Mouse (Mus musculus): ENCODE results near the gene 4930430F08Rik. TPM values are rescaled to one million over a fixed set of nuclear protein-coding genes. Genes with fewer than 3 reads are reported as not detected.

The 4930430F08Rik gene
- polyA plus RNA-seq (2012; rRNA removed): 11.5 and 11.6 TPM in 2 replicates

GRCm38 (mm10) chr10:100590323-100590722, at the start of gene 4930430F08Rik, which contains the start of gene 1700017N19Rik:
TSS of gene 4930430F08Rik (minus strand) at chr10:100590423.
TSS of gene 1700017N19Rik (plus strand) at chr10:100590484.

Other genes starting within 250 kb of the 4930430F08Rik start
- not detected in 2 replicates for gene Gm4302, start 249.6 kb downstream of the 4930430F08Rik start, polyA plus RNA-seq (2012; rRNA removed)
- not detected in 2 replicates for gene Gm4303, start 244.5 kb downstream of the 4930430F08Rik start, polyA plus RNA-seq (2012; rRNA removed)
- not detected in 2 replicates for gene Gm4305, start 239.3 kb downstream of the 4930430F08Rik start, polyA plus RNA-seq (2012; rRNA removed)
- gene Gm4307, start 229.1 kb downstream of the 4930430F08Rik start, polyA plus RNA-seq (2012; rRNA removed): not detected in 2 replicates
- not detected in 2 replicates for gene Gm4312, start 207.9 kb downstream of the 4930430F08Rik start, polyA plus RNA-seq (2012; rRNA removed)
- 3.6 and 4.0 TPM in 2 replicates for gene Tmtc3, start 103.1 kb downstream of the 4930430F08Rik start, polyA plus RNA-seq (2012; rRNA removed)
- gene Cep290, start 102.9 kb downstream of the 4930430F08Rik start, polyA plus RNA-seq (2012; rRNA removed): 3.8 and 4.1 TPM in 2 replicates
- not detected in 2 replicates for gene 1700017N19Rik, start 61 bp upstream of the 4930430F08Rik start, polyA plus RNA-seq (2012; rRNA removed)